Comparison of ENCODE assay signal across 13 mouse cellular contexts in genomic region chr6:126477506-126477905, GRCm38 (mm10). TPM values are rescaled to one million over a fixed set of nuclear protein-coding genes. Genes with fewer than 3 reads are reported as not detected.
"Had no signal": no experiment of that assay in that cellular context is flagged by ENCODE, and none has a peak within 500 bp of the region (broad histone marks: within the 10 kb centered on the region; RNA-seq: fewer than 3 reads in every experiment).

No protein-coding gene starts in this region.

- H3K4me1 ChIP-seq: limb, embryonic 15.5 days; liver, embryonic 12.5 days had no signal

- DNase-seq: kidney, adult 11 months; kidney, adult 9 months; kidney, postnatal 14 days; lung, postnatal 4 days; midbrain, embryonic 14.5 days; right cerebral cortex, adult 18-20 months; right cerebral cortex, postnatal 25 days; thymus, postnatal 4 days had no signal

- H3K4me3 ChIP-seq: limb, embryonic 15.5 days; liver, embryonic 12.5 days; lung, embryonic 15.5 days; neural tube, embryonic 13.5 days had no signal

- H3K27ac ChIP-seq: limb, embryonic 15.5 days; liver, embryonic 12.5 days; lung, embryonic 15.5 days; neural tube, embryonic 13.5 days had no signal

- H3K9me3 ChIP-seq: limb, embryonic 15.5 days; liver, embryonic 12.5 days; lung, embryonic 15.5 days; neural tube, embryonic 13.5 days had no signal

- H3K9ac ChIP-seq: limb, embryonic 15.5 days; liver, embryonic 12.5 days; lung, embryonic 15.5 days; neural tube, embryonic 13.5 days had no signal

- H3K27me3 ChIP-seq: limb, embryonic 15.5 days; liver, embryonic 12.5 days; lung, embryonic 15.5 days; neural tube, embryonic 13.5 days had no signal

- ATAC-seq: liver, embryonic 12.5 days had no signal

- H3K4me2 ChIP-seq: limb, embryonic 15.5 days; liver, embryonic 12.5 days; lung, embryonic 15.5 days; neural tube, embryonic 13.5 days had no signal

- H3K36me3 ChIP-seq: limb, embryonic 15.5 days; liver, embryonic 12.5 days; lung, embryonic 15.5 days; neural tube, embryonic 13.5 days had no signal

RNA-seq across cellular contexts. Expression of gene Kcna5, which starts 57.7 kb away (rescaled TPM):
- total RNA-seq: megakaryocyte, adult 5-6 weeks had no signal
